Comparison of ENCODE assay signal across 22 mouse cellular contexts in the genomic region with DNA sequence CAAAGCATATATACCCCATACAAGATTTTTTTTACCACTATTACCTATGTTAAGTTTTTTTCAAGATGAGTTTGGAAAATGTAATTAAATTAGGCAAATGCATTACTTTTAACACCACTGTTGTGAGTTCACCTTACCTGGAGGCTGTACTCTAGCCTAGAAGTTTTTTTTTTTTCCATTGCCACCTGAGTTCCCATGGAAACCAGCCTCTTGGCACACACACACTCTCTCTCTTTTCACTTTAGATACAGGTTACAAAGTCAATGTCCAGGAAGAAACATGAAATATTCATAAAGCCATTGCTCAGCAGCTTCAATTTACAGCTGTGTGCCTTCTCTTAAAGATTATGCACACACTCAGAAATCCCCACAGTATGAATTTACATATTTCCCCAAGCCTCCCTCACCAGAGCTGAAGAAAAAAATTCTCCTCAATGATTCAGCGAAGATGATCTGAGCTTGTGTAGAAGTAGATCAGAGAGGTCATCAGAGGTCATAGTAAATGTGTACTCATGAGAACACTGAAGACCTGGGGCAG. TPM values are rescaled to one million over a fixed set of nuclear protein-coding genes. Genes with fewer than 3 reads are reported as not detected.
DNase-seq lines count a peak whose midpoint lies in the region; ATAC-seq and TF ChIP-seq lines count a peak whose summit lies in the region.
"Had no signal": no experiment of that assay in that cellular context is flagged by ENCODE, and none has a peak within 500 bp of the region (broad histone marks: within the 10 kb centered on the region; RNA-seq: fewer than 3 reads in every experiment).

No protein-coding gene starts in this region.

- no peak overlapping the region for H3K9ac ChIP-seq in hindbrain, embryonic 15.5 days
- no peak overlapping the region for H3K9ac ChIP-seq in hindbrain, embryonic 11.5 days (ENCODE audit: low read depth, low read length)
- H3K9ac ChIP-seq in CH12.LX (ENCODE audit: insufficient read depth, low read depth): no peak overlapping the region
- no peak overlapping the region for H3K9ac ChIP-seq in midbrain, embryonic 13.5 days (replicated peaks)
- H3K9ac ChIP-seq in midbrain, postnatal 0 days (replicated peaks; ENCODE audit: low read length, poor library complexity, severe bottlenecking): no peak overlapping the region
- no peak overlapping the region for H3K9ac ChIP-seq in intestine, embryonic 16.5 days (ENCODE audit: low read depth, low read length)
- H3K9ac ChIP-seq: forebrain, embryonic 13.5 days; forebrain, postnatal 0 days; heart, embryonic 13.5 days had no signal

- dilution Hi-C loops in CH12.LX (cut with MboI; ENCODE audit: extremely low pct_ligation_motif_present, extremely low pct_unique_long_range_greater_than_20kb, low sequenced_read_pairs): no loop called here

- in situ Hi-C loops in CH12.LX (cut with MboI; ENCODE audit: low pct_ligation_motif_present, low pct_unique_long_range_greater_than_20kb, low sequenced_read_pairs): no loop called here

- no peak overlapping the region for H3K4me2 ChIP-seq in hindbrain, embryonic 15.5 days
- H3K4me2 ChIP-seq in hindbrain, embryonic 11.5 days (replicated peaks; ENCODE audit: low read depth, low read length): no peak overlapping the region
- peak overlapping the region; percentile 89 for H3K4me2 ChIP-seq in CH12.LX (ENCODE audit: insufficient read depth, low read depth, poor library complexity, severe bottlenecking)
- H3K4me2 ChIP-seq in midbrain, embryonic 13.5 days (replicated peaks): no peak overlapping the region
- no peak overlapping the region for H3K4me2 ChIP-seq in midbrain, postnatal 0 days (ENCODE audit: low read depth, low read length, poor library complexity, severe bottlenecking)
- H3K4me2 ChIP-seq in intestine, embryonic 16.5 days (ENCODE audit: low read depth, low read length): no peak overlapping the region
- H3K4me2 ChIP-seq: forebrain, embryonic 13.5 days; heart, embryonic 13.5 days had no signal

- 0 out of 2 replicates have a peak, but pooled peaks have one; percentile 59 for ATAC-seq in hindbrain, embryonic 15.5 days (ENCODE audit: low FRiP score, low read depth)
- ATAC-seq in hindbrain, embryonic 11.5 days (ENCODE audit: low FRiP score): no peak
- peak; percentile 76 for ATAC-seq in midbrain, embryonic 13.5 days
- ATAC-seq in midbrain, postnatal 0 days (ENCODE audit: low FRiP score): no peak
- ATAC-seq in intestine, embryonic 16.5 days: no peak
- ATAC-seq: activated CD4-positive, CD25-positive, alpha-beta regulatory T cell, adult 4 months; forebrain, embryonic 13.5 days; forebrain, postnatal 0 days; Patski had no signal

- no peak overlapping the region for H3K27ac ChIP-seq in hindbrain, embryonic 15.5 days (replicated peaks)
- no peak overlapping the region for H3K27ac ChIP-seq in hindbrain, embryonic 11.5 days (ENCODE audit: low read depth, low read length)
- peak overlapping the region; percentile 64 for H3K27ac ChIP-seq in CH12.LX (ENCODE audit: insufficient read depth, low read depth)
- no peak overlapping the region for H3K27ac ChIP-seq in midbrain, embryonic 13.5 days
- no peak overlapping the region for H3K27ac ChIP-seq in midbrain, postnatal 0 days (ENCODE audit: low read depth, low read length)
- H3K27ac ChIP-seq in intestine, embryonic 16.5 days (ENCODE audit: low read length): no peak overlapping the region
- H3K27ac ChIP-seq: embryonic facial prominence, embryonic 10.5 days; forebrain, embryonic 13.5 days; heart, embryonic 13.5 days had no signal

- peak; percentile 12 for TF ChIP-seq RAD21 in CH12.LX (IDR thresholded peaks at IDR 0.05; ENCODE audit: low read depth, low read length)

- no peaks in the 10 kb centered on the region for H3K79me2 ChIP-seq in CH12.LX (replicated peaks; ENCODE audit: control insufficient read depth, extremely low read depth, insufficient read depth, poor library complexity, severe bottlenecking)

- H3K36me3 ChIP-seq in hindbrain, embryonic 15.5 days: no peaks in the 10 kb centered on the region
- H3K36me3 ChIP-seq in hindbrain, embryonic 11.5 days (ENCODE audit: control insufficient read depth, insufficient read depth, low read length): no peaks in the 10 kb centered on the region
- no peaks in the 10 kb centered on the region for H3K36me3 ChIP-seq in CH12.LX (replicated peaks in 1 of 2; ENCODE audit: control insufficient read depth in 1 of 2, insufficient read depth in 1 of 2, low read length in 1 of 2)
- H3K36me3 ChIP-seq in midbrain, embryonic 13.5 days: no peaks in the 10 kb centered on the region
- H3K36me3 ChIP-seq in midbrain, postnatal 0 days (ENCODE audit: insufficient read depth, low read length): no peaks in the 10 kb centered on the region
- H3K36me3 ChIP-seq in intestine, embryonic 16.5 days (ENCODE audit: control insufficient read depth, insufficient read depth, low read length): no peaks in the 10 kb centered on the region
- H3K36me3 ChIP-seq: embryonic facial prominence, embryonic 10.5 days; heart, embryonic 13.5 days had no signal

- 77% methylated on average over 1 of the region's 1 CpGs for WGBS in hindbrain, embryonic 15.5 days
- WGBS in hindbrain, embryonic 11.5 days: 83% methylated on average over 1 of the region's 1 CpGs
- WGBS in midbrain, embryonic 13.5 days: 73% methylated on average over 1 of the region's 1 CpGs
- WGBS in midbrain, postnatal 0 days: 47% methylated on average over 1 of the region's 1 CpGs
- 49% methylated on average over 1 of the region's 1 CpGs for WGBS in intestine, embryonic 16.5 days

- H3K4me3 ChIP-seq in hindbrain, embryonic 15.5 days: no peak overlapping the region
- H3K4me3 ChIP-seq in hindbrain, embryonic 11.5 days (ENCODE audit: low read depth, low read length): no peak overlapping the region
- H3K4me3 ChIP-seq in CH12.LX (replicated peaks in 1 of 3; ENCODE audit: low read depth in 2 of 3, low read length in 2 of 3, poor library complexity in 1 of 3): no peak overlapping the region
- no peak overlapping the region for H3K4me3 ChIP-seq in midbrain, embryonic 13.5 days (replicated peaks)
- H3K4me3 ChIP-seq in midbrain, postnatal 0 days (ENCODE audit: low read depth, low read length): no peak overlapping the region
- H3K4me3 ChIP-seq in intestine, embryonic 16.5 days (ENCODE audit: low read length): no peak overlapping the region
- H3K4me3 ChIP-seq: embryonic facial prominence, embryonic 10.5 days; forebrain, embryonic 13.5 days; heart, embryonic 13.5 days had no signal

- H3K4me1 ChIP-seq in hindbrain, embryonic 15.5 days (replicated peaks): no peaks in the 10 kb centered on the region
- no peaks in the 10 kb centered on the region for H3K4me1 ChIP-seq in hindbrain, embryonic 11.5 days (replicated peaks; ENCODE audit: control insufficient read depth, insufficient read depth, low read length)
- H3K4me1 ChIP-seq in CH12.LX (ENCODE audit: control insufficient read depth in 1 of 2, insufficient read depth in 2 of 2): peaks cover 8 to 45% of the 10 kb centered on the region in 2 experiments
- H3K4me1 ChIP-seq in midbrain, embryonic 13.5 days (replicated peaks): 0 out of 2 replicates have a peak, but pooled peaks cover 5% of the 10 kb centered on the region
- 0 out of 2 replicates have a peak, but pooled peaks cover 2% of the 10 kb centered on the region for H3K4me1 ChIP-seq in midbrain, postnatal 0 days (ENCODE audit: insufficient read depth, low read length)
- no peaks in the 10 kb centered on the region for H3K4me1 ChIP-seq in intestine, embryonic 16.5 days (ENCODE audit: control insufficient read depth, insufficient read depth, low read length)
- H3K4me1 ChIP-seq: embryonic facial prominence, embryonic 10.5 days; heart, embryonic 13.5 days had no signal

- H3K9me3 ChIP-seq in hindbrain, embryonic 15.5 days: no peaks in the 10 kb centered on the region
- H3K9me3 ChIP-seq in hindbrain, embryonic 11.5 days (ENCODE audit: control insufficient read depth, low read length): no peaks in the 10 kb centered on the region
- no peaks in the 10 kb centered on the region for H3K9me3 ChIP-seq in CH12.LX (replicated peaks; ENCODE audit: low read length)
- H3K9me3 ChIP-seq in midbrain, embryonic 13.5 days: no peaks in the 10 kb centered on the region
- H3K9me3 ChIP-seq in midbrain, postnatal 0 days (ENCODE audit: low read length): no peaks in the 10 kb centered on the region
- no peaks in the 10 kb centered on the region for H3K9me3 ChIP-seq in intestine, embryonic 16.5 days (ENCODE audit: control insufficient read depth, low read length)
- H3K9me3 ChIP-seq: embryonic facial prominence, embryonic 10.5 days; forebrain, embryonic 13.5 days; heart, embryonic 13.5 days had no signal

- peak; percentile 87 for TF ChIP-seq EP300 in CH12.LX (IDR thresholded peaks at IDR 0.05; ENCODE audit: low read length)

- TF ChIP-seq POLR2A in CH12.LX (IDR thresholded peaks at IDR 0.05; ENCODE audit: low read depth, low read length): no peak; the same call in 1 of the 2 replicates

- DNase-seq in hindbrain, embryonic 11.5 days (ENCODE audit: low spot score): no peak
- DNase-seq in CH12.LX (ENCODE audit: extremely low read depth): peak; percentile 86
- peak; percentile 9 for DNase-seq in midbrain, postnatal 0 days (ENCODE audit: low spot score)
- no peak for DNase-seq in frontal cortex, postnatal 10 days (ENCODE audit: low spot score in 2 of 2)
- no peak for DNase-seq in frontal cortex, adult 2 months (ENCODE audit: extremely low spot score in 1 of 2, low spot score in 1 of 2)
- DNase-seq: adrenal gland, postnatal 14 days; cerebellum, adult 18-20 months; cerebellum, adult 9-11 months; cerebellum, postnatal 36 days; forebrain, postnatal 0 days; gastrocnemius, postnatal 36 days; heart, adult 11 months; heart, postnatal 4 days had no signal

- TF ChIP-seq CTCF in CH12.LX (conservative IDR thresholded peaks at IDR 0.05 in 1 of 2, IDR thresholded peaks at IDR 0.05 in 1 of 2; ENCODE audit: low read depth in 2 of 2, low read length in 2 of 2): no peak
- no peak for TF ChIP-seq CTCF in midbrain, postnatal 0 days (IDR thresholded peaks at IDR 0.05)

- no peaks in the 10 kb centered on the region for H3K27me3 ChIP-seq in hindbrain, embryonic 15.5 days
- H3K27me3 ChIP-seq in hindbrain, embryonic 11.5 days (ENCODE audit: control insufficient read depth, insufficient read depth, low read length): no peaks in the 10 kb centered on the region
- H3K27me3 ChIP-seq in CH12.LX (replicated peaks): no peaks in the 10 kb centered on the region
- H3K27me3 ChIP-seq in midbrain, embryonic 13.5 days: no peaks in the 10 kb centered on the region
- no peaks in the 10 kb centered on the region for H3K27me3 ChIP-seq in midbrain, postnatal 0 days (ENCODE audit: insufficient read depth, low read length)
- no peaks in the 10 kb centered on the region for H3K27me3 ChIP-seq in intestine, embryonic 16.5 days (replicated peaks; ENCODE audit: control insufficient read depth, insufficient read depth, low read length)
- H3K27me3 ChIP-seq: forebrain, embryonic 13.5 days; heart, embryonic 13.5 days; Patski had no signal

RNA-seq across cellular contexts. Expression of a gene that starts 59.9 kb away (rescaled TPM):
- 27.1 and 30.3 TPM in 2 replicates for polyA plus RNA-seq in hindbrain, embryonic 15.5 days (2015; fragmentation: Nextera tagmentation; extraction: Ambion mirVana)
- 1.1 and 1.3 TPM in 2 replicates for polyA plus RNA-seq in hindbrain, embryonic 11.5 days (2014; fragmentation: Nextera tagmentation; extraction: Ambion mirVana)
- total RNA-seq in CH12.LX (2012; rRNA removed) (not detected in 2 replicates), CH12.LX (2014; rRNA removed) (not detected in 2 replicates)
- not detected in 2 replicates for polyA plus RNA-seq in CH12.LX (2012; ENCODE audit: insufficient read length, low read depth)
- polyA plus RNA-seq in midbrain, embryonic 13.5 days (2015; fragmentation: Nextera tagmentation; extraction: Ambion mirVana): 5.4 and 6.3 TPM in 2 replicates
- total RNA-seq in midbrain, postnatal 0 days (2014; rRNA removed): 88.1 and 95.6 TPM in 2 replicates
- 61.6 and 67.6 TPM in 2 replicates for polyA plus RNA-seq in midbrain, postnatal 0 days (2015; fragmentation: Nextera tagmentation; extraction: Ambion mirVana)
- 0.24 and 0.36 TPM in 2 replicates for polyA plus RNA-seq in intestine, embryonic 16.5 days (2015; fragmentation: Nextera tagmentation; extraction: Ambion mirVana)
- 111 and 132 TPM in 2 replicates for polyA plus RNA-seq in frontal cortex, adult 2 months (2012; rRNA removed)
- polyA plus RNA-seq: activated CD4-positive, CD25-positive, alpha-beta regulatory T cell, adult 4 months; C2C12; Patski had no signal

Comparison
In these comparisons a context has a peak if more than half of its experiments do, and no peak if none do; other contexts are left out.
1. ATAC-seq: peak in hindbrain, embryonic 15.5 days (single experiment) and midbrain, embryonic 13.5 days (single experiment); none in hindbrain, embryonic 11.5 days (single experiment), midbrain, postnatal 0 days (single experiment) and intestine, embryonic 16.5 days (single experiment).
2. DNase-seq: peak in CH12.LX (single experiment) and midbrain, postnatal 0 days (single experiment); none in hindbrain, embryonic 11.5 days (single experiment), frontal cortex, postnatal 10 days (0 of 2) and frontal cortex, adult 2 months (0 of 2).